Mouse (Mus musculus) left cerebral cortex, adult 18-20 months (tissue): ENCODE measurements around the gene Slc36a3. TPM values are rescaled to one million over a fixed set of nuclear protein-coding genes. Genes with fewer than 3 reads are reported as not detected.

Experiments used
- DNase-seq, 2 experiments: peaks; one replicate each; pipeline ENCODE4 v3.0.0; 2021 to 2022; ENCODE audit warnings: low spot score in 2 of 2, mixed read lengths in 1 of 2
- long read RNA-seq, 2 experiments: library from polyadenylated mRNA; stranded (forward); transcript quantifications; one replicate each; pipeline ENCODE4 v2.0.0; 2021
- total RNA-seq, 2 experiments: library from RNA; stranded (reverse); gene quantifications; 2 replicates each; pipeline ENCODE4 v1.2.3; 2021

The Slc36a3 gene
- total RNA-seq, result not detected
- long read RNA-seq, experiment 1, result 0 reads
- long read RNA-seq, experiment 2, result 0 reads

GRCm38 (mm10) chr11:55151608-55152007, at the start of gene Slc36a3:
TSS of gene Slc36a3 (minus strand) at chr11:55151708.
- DNase-seq, result no peak

GRCm38 (mm10) chr11:55197740-55198510, 46.4 kb upstream of the Slc36a3 start:
- no peak for DNase-seq

GRCm38 (mm10) chr11:55197086-55197485, 45.6 kb upstream of the Slc36a3 start:
- no peak for DNase-seq

GRCm38 (mm10) chr11:55190216-55190615, 38.7 kb upstream of the Slc36a3 start:
- no peak for DNase-seq

GRCm38 (mm10) chr11:55187777-55188176, 36.3 kb upstream of the Slc36a3 start:
- DNase-seq, result no peak

GRCm38 (mm10) chr11:55187292-55187691, 35.8 kb upstream of the Slc36a3 start:
- no peak for DNase-seq

- no peak for DNase-seq
Observed at GRCm38 (mm10) chr11:55184733-55185291, 33.3 kb upstream of the Slc36a3 start, which contains the start of gene Slc36a2. TSS of gene Slc36a2 (minus strand) at chr11:55185077.

GRCm38 (mm10) chr11:55184246-55184645, 32.7 kb upstream of the Slc36a3 start:
- DNase-seq, result no peak

- no peak for DNase-seq
Observed at GRCm38 (mm10) chr11:55183124-55183523, 31.6 kb upstream of the Slc36a3 start.

- DNase-seq, result no peak
Observed at GRCm38 (mm10) chr11:55179856-55180255, 28.3 kb upstream of the Slc36a3 start.

GRCm38 (mm10) chr11:55178830-55179229, 27.3 kb upstream of the Slc36a3 start:
- no peak for DNase-seq

GRCm38 (mm10) chr11:55170501-55170900, 19.0 kb upstream of the Slc36a3 start:
- no peak for DNase-seq

GRCm38 (mm10) chr11:55168914-55169313, 17.4 kb upstream of the Slc36a3 start:
- no peak for DNase-seq

- DNase-seq, result no peak
Observed at GRCm38 (mm10) chr11:55168504-55168903, 17.0 kb upstream of the Slc36a3 start.

- DNase-seq, result no peak
Observed at GRCm38 (mm10) chr11:55165748-55166147, 14.2 kb upstream of the Slc36a3 start.

- peak; percentile 56 to 60 for DNase-seq
Observed at GRCm38 (mm10) chr11:55164723-55165122, 13.2 kb upstream of the Slc36a3 start.

GRCm38 (mm10) chr11:55162670-55163069, 11.2 kb upstream of the Slc36a3 start:
- DNase-seq, result peak; percentile 64 to 67

GRCm38 (mm10) chr11:55158785-55159359, 7.4 kb upstream of the Slc36a3 start:
- peak; percentile 79 to 88 for DNase-seq

GRCm38 (mm10) chr11:55155070-55155421, 3.5 kb upstream of the Slc36a3 start:
- no peak for DNase-seq

GRCm38 (mm10) chr11:55154398-55155069, 3.0 kb upstream of the Slc36a3 start:
- no peak for DNase-seq

- DNase-seq, result no peak
Observed at GRCm38 (mm10) chr11:55148461-55148860, 3.0 kb downstream of the Slc36a3 start.

- DNase-seq, result no peak
Observed at GRCm38 (mm10) chr11:55147423-55147822, 4.1 kb downstream of the Slc36a3 start.
